Mouse (Mus musculus): Measurements from ENCODE around the gene Aurkb.
A peak's percentile ranks its signal among the peaks of the same experiment; 100 is the strongest.
"Not testable (repeated sequence)": the region's sequence is repeated elsewhere in the genome, so short reads cannot be mapped to it uniquely, and the experiment has no call there.

The Aurkb gene

DNA sequence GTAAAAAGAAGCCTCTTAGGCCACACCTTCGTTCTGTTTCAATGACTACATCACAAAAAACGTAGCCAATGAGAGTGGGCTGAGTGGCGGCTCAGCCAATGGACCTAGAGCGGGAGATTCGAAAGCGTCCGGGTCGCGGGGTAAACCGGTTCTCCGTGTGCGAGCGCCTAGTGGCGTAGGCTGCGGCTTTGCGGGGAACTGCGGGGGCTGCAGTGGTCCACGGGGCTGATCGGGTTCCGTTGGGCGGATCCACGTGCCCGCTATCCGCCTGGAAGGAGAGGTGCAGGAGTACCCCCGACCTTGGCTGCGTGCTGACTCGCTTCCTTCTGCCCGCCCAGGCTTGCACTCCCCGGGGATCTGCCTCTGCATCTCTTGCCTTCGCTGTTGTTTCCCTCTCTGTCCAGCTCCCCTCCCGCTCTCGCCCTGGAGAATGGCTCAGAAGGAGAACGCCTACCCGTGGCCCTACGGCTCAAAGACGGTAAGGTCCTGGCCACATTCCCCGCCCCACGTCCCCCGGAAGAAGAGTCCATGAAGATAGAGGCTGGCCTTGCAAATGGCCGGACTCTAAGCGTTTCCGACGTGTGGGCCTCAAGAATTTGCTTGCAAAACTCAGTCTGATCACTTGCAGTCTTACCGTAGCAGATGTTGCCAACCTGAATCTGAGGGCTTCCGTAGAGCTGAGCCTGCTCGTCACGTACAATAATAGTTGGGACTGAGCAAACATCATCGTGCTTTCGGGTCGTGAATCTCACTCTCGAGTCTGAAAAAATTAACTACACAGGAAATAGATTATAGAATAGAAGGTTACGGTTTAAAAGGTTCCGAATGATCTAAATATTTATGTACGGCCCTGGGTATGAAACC, at the start of gene Aurkb:
Aurkb (plus strand) TSS at position 117 of the 864 bp plus-strand sequence.
- DNase-seq (ENCODE audit: low spot score) = peak; percentile 94

DNA sequence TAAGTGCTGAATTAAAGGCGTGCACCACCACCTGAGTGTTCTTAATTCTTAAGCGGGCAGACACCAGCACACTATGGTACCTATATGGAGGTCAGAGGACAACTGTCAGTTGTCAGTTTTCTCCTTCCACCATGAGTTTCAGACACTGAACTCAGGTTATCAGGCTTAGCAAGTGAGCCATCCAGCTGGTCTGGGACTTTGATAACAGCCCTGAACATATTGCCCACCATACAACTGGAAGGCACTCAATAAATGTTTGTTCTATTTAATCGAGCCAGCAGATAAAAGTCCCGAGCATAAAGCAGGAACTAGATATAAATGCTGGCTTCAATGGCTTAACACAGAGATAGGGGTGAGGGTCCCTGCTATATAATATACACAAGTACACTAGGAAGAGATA, 48.4 kb upstream of the Aurkb start:
- DNase-seq (ENCODE audit: low spot score) = no peak

DNA sequence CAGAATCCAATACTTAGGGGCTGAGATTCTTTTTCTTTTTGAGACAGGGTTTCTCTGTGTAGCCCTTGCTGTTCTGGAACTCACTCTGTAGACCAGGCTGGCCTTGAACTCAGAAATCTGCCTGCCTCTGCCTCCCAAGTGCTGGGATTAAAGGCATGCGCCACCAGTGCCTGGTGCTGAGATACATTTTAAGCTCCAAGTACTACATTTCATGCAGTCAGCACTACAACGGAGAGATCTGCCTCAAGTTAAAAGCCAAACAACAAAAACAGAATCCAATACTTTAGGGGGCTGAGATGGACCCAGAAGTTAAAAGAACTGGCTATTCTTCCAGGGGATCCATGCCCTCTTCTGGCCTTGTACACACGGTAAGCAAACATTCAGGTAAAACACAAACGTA, 42.7 kb upstream of the Aurkb start:
- not testable (repeated sequence) for DNase-seq (ENCODE audit: low spot score)

DNA sequence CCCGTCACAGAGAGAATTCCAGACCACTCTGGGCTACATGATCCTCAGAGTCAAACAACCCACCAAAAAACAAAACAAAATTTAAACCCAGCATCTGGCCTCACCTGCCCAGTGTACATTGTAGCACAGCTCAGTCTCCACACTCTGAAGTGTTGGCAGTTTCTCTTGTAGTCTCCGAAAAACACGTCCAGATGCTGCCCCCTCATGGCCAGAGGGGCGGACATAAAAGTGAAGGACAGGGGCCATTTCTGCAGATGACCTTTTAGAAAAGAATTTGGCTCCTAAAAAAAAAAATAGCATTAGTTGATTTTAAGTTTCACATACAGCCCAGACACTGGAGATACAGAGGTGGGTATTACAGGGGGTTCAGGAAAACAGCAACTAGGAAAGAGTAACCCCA, 41.9 kb upstream of the Aurkb start:
- DNase-seq (ENCODE audit: low spot score) = no peak

DNA sequence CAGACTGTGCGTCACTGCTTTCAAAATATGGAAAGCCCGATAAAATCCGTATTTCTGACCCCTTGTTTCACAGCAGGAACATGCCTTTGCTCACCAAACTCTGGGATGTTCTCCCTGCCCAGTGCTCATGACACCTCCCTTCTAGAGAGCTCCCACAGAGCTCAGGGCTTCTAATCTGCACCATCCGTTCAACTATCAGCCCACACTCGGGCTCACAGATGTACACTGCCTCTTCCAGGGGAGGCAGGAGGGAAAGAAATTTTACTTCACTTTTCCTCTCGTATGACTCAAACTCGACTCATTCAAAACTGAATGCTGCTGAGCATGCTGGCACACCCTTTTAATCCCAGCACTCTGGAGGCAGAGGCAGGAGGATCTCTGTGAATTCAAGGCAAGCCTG, 40.3 kb upstream of the Aurkb start:
- peak; percentile 62 for DNase-seq (ENCODE audit: low spot score)

DNA sequence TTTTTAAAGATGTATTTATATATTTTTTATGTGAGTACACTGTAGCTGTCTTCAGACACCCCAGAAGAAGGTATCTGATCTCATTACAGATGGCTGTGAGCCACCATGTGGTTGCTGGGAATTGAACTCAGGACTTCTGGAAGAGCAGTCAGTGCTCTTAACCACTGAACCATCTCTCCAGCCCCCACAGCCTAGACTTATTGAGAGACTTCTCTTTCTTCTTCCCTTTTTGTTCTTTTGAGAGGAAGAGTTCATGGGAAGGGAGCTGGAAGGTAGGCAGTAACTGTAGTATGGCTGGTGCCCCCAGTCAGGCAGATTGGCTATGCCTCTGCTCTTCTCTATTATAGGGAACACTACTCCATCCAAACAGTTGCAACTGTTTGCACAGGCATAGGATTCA, 38.9 kb upstream of the Aurkb start:
- not testable (repeated sequence) for DNase-seq (ENCODE audit: low spot score)

DNA sequence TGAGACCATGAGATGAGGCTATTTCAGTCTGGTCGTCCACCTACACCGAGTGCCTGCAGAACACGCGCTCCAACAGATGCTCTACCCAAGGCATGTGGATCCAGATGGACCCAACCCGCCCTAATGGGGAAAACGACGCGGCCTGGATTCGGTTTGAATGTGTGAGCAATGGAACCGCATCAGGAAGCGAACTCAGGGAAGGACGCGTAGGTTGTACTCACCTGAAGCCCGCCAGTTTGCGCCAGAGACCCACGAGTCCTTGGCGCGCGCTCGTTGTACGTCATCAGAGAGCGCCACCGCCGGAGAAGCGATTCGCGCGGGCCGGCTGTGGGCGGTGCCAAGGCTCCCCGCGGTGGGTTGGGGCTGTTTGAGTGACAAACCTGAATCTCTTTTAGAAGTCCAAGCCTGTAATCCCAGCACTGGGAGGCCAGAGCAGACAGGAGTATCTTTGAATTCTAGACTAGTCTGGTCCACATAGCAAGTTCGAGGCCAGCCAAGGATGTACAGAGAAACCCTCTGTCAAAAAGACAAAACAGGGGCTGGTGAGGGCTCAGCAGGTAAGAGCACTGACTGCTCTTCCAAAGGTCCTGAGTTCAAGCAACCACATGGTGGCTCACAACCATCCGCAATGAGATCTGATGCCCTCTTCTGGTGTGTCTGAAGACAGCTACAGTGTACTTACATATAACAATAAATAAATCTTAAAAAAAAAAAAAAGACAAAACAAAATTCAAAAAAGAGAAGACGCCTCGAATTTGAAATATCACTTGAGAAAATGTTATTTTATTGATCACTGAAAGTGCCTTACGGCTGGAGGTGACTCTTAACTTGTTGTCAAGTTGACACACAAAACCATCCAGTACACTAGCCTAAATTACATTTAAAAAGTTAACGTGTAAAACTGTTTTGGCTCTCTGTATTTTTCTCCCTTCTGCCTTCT, 37.0 kb upstream of the Aurkb start, which contains the start of gene Pfas:
Pfas (minus strand) TSS at position 279 of the 940 bp plus-strand sequence.
- DNase-seq (ENCODE audit: low spot score) = peak; percentile 94

DNA sequence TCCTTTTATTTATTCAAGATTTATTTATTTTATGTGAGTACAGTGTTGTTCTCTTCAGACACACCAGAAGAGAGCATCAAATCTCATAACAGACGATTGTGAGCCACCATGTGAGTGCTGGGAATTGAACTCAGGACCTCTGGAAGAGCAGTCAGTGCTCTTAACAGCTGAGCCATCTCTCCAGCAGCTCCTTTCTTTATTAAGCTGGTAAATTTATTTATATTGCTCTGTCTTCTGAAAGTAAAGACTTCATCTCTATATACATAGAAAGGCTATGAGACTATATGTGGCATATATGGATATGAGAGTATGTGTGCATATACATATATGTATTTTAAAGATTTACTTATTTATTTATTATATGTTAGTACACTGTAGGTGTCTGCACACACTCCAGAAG, 35.9 kb upstream of the Aurkb start:
- DNase-seq (ENCODE audit: low spot score) = no peak

DNA sequence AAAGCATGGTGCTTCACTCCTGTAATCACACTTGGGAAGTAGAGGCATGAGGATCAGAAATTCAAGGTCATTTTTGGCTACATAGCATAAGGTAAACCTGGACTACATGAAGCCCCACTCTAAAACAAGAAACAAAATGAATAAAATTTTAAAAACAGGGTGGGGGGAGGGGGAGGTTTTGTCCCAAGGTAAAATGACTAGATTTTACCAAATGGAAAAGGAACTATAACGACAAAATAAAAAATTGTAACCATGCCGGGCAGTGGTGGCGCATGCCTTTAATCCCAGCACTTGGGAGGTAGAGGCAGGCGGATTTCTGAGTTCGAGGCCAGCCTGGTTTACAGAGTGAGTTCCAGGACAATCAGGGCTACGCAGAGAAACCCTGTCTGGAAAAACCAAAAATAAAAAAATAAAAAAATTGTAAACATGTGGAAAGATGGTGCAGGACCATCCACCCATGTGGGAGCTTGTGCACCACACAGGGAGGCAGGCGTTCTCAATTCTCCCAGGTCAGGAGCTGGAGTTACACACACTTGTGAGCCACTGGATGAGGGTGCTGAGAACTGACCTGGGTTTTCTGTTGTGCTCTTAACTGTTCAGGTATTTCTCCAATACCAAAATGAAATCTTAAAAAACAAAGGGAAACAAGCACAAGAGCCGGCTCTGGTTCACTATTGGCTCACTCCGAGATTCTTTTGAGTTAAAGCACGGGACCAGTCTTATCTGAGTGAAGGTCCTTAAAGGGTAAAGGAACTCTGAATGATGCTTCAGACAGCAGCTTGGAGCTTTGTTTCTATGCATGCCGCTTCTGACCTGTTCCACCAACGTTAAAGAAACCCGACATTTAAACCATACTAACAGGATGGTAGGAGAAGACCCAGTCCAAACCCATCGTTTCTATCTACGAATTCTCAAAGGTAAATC, 34.8 kb upstream of the Aurkb start:
- no peak for DNase-seq (ENCODE audit: low spot score)

DNA sequence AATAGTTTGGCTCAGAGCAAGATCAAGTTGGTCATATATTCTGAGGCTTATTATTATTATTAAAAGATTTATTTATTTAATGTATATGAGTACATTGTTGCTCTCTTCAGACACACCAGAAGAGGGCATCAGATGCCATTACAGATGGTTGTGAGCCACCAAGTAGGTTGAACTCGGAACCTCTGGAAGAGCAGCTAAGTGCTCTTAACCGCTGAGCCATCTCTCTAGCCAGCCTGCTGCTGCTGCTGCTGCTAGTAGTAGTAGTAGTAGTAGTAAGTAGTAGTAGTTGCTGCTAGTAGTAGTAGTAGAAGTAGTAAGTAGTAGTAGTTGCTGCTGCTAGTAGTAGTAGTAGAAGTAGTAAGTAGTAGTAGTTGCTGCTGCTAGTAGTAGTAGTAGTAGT, 34.0 kb upstream of the Aurkb start:
- not testable (repeated sequence) for DNase-seq (ENCODE audit: low spot score)

DNA sequence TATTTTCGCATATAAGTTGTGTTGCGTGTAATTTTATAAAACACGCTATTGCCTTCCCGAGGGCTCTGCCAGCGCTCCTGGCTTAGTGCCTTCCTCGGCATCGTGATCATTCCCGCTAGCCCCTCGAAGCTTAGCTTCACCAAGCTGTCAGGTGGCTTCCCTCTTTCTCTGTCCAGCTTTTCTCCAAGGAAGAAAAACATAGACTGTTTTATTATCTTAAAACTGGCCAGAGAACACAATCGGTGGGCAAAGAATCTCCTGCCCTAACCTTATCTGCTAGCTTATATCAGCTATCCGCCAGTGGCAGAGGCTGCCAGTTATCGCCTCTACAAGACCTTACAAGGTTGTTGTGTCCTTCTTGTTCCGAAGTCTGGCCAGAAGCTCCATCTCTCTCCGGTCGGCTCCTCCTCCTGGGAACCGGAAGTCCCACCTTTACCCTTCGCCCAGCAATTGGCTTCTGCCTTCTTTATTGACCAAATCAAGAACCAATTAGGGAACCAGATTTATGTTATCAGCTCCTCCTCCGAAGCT, 33.3 kb upstream of the Aurkb start:
- peak; percentile 95 for DNase-seq (ENCODE audit: low spot score)

DNA sequence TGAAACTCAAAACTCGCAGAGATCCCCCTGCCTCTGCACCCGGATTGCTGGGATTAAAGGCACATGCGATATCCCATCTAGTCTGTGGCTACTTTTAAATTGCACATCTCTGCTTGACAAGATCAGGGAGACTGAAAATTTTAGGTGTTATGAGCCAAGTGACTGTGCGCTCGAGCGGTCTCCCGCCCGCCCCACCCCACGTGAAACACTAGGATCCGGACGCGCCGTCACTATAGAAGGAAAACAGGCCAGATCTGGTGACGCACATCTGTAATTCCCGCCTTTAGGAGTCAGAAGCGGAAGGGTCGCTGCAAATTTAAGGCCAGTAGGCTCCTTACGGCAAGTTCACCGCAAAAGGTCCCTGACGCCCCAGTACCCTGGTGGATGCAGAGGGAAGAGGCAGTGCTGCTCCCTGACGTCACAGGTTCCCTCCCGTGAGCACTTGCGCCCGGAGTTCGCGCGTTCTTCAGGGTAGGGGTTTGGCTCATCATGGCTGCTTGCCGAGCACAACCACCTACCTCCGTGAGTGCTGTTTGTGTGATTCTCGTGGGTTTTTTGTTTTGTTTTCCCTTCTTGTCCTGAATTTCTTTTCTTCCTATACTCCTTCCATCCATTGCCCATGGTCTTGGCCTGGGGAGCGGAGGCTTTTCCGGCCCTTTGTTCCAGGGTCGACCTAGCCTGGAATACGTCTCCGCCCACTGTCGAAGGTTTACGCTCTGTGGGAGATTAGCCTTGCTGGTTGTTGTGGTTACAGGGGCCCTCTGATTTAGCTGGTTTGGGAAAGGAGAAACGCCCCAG, 29.6 kb upstream of the Aurkb start, which contains the start of gene Ctc1:
Ctc1 (plus strand) TSS at position 268 of the 798 bp plus-strand sequence.
- peak; percentile 90 for DNase-seq (ENCODE audit: low spot score)

DNA sequence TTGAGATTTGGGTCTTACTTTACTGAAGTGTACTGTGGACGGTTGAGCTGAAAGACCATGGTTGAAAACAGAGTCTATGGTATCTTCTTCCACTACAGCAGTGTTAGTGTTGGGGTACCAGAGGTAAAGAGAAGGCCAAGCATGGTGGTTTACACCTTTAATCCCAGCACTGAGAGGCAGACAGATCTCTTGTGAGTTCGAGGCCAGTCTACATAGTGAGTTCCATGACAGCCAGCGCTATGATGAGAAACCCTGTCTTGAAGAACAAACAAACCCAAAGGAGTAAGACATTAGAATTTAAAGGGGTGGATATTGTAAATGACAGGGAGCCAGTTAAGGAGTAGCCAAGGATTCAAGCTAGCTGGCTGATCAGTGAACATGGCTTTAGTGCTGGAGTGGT, 28.7 kb upstream of the Aurkb start:
- no peak for DNase-seq (ENCODE audit: low spot score)

DNA sequence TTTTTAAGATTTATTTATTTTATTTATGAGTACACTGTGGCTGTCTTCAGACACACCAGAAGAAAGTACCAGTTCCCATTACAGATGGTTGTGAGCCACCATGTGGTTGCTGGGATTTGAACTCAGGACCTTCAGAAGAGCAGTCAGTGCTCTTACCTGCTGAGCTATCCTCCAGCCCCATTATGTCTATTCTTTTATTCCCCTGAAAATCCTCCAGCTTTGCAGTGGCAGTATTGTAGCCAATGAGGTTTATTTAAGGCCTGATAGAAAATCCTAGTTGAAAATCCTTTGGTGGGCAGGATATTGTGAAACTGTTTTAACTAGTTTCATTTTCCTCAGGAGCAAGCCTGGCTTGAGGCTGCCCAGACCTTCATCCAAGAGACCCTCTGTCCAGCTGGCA, 24.8 kb upstream of the Aurkb start:
- DNase-seq (ENCODE audit: low spot score) = no peak

DNA sequence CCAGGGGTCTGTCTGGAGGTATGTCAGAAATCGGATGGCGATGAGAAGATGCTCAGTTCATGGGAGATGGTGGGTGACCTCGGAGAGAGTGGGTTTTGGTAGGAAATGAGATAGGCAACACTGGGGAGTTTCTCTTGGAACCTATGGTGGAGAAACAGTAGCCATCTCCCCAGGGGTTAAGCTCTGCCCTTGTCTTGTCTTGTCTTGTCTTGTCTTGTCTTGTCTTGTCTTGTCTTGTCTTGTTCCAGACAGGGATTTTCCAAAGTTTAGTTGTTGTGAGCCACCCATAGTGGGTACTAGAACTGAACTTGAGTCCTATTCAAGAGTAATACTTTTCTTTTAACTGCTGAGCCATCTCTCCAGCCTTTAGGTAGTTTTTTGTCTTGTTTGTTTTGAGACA, 18.9 kb upstream of the Aurkb start:
- DNase-seq (ENCODE audit: low spot score) = no peak

DNA sequence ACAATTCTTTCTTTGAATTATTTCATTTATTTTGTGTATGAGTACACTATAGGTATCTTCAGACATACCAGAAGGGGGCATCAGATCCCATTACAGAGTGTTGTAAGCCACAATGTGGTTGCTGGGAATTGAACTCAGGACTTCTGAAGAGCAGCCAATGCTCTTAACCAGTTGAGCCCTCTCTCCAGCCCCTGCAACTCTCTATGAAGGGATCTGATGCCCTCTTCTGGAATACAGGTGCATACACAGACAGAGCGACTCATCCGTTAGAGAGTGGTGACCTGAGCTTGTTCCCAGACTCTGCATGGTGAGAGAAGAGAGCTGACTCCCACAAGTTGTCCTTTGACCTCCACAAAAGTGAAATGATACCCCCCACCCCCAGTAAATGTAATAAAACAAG, 16.6 kb upstream of the Aurkb start:
- DNase-seq (ENCODE audit: low spot score) = no peak

DNA sequence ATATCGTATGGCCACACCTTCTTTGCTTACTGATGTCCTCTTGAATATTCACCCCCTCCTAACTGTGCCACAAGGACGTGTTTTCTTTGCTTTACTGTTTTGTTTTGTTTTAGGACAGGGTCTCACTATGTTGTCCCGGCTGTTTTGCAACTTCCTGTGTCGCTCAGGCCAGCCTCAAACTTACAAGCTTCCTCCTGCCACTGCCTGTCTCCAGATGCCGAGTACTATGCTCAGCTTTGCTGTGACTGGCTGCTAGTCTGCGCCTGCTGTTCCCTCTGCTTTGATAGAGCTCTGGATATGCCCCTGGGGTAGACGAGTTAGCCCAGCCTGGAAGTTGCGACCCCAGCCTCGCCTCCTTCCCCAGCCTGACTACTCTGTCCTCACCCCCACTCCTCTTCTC, 11.9 kb upstream of the Aurkb start:
- no peak for DNase-seq (ENCODE audit: low spot score)

DNA sequence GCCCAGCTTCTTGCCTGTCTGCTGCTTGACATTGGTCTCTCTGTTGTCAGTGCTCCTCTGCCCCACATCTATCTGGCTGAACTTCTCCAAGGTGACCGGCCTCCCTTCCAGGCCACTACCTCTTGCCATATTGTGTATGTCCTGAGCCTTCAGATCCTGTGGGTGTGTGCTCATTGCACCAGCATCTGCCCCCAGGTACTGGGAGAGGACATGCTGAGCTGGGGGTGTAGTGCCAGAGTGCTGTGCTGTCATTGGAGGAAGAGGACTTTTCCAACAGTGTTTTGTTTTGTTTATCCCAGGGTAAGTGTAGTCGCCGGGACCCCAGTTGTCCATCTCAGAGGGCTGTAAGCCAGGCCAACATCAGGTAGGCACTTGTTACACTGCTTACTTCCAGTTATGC, 10.9 kb upstream of the Aurkb start:
- DNase-seq (ENCODE audit: low spot score) = no peak

DNA sequence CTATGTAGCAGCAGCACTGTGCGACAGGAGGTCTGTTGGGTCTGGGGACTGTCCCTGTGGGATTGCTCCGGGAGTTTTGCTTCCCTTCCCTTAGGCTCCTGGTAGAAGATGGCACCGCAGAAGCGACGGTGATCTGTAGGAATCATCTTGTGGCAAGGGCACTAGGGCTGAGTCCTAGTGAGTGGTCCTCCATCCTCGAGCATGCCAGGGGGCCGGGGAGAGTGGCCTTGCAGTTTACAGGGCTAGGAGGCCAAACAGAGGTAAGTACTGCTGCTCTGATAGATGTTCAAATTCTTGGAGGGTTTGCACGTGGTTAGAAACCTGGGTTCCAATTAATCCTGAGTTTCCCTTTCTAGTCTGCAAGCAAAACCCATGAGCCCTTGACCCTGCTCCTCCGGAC, 10.0 kb upstream of the Aurkb start:
- DNase-seq (ENCODE audit: low spot score) = no peak

DNA sequence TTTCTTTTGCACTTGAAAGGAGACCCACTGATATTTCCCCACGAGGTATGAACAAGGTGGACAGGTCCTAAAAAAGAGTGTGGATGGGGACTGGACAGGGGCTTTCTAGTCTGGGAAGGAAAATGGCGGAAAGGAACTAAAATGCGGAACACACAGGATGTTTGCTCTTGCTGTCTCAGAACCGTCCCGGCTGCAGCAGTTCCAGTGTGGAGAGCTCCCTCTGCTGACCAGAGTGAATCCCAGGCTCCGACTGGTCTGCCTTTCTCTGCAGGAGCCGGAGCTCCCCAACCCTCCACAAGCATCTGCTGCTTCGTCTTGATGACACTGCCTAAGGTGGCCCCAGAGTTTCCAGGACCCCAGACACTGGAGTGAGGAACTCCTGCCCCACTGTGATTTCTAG, 9.6 kb upstream of the Aurkb start:
- peak; percentile 82 for DNase-seq (ENCODE audit: low spot score)

Measured in c-Kit-positive CD71-positive TER-119-positive erythroid progenitor cells, embryonic 14.5 days (primary cell).